Comparison of ENCODE assay signal across 12 mouse cellular contexts in the genomic region with DNA sequence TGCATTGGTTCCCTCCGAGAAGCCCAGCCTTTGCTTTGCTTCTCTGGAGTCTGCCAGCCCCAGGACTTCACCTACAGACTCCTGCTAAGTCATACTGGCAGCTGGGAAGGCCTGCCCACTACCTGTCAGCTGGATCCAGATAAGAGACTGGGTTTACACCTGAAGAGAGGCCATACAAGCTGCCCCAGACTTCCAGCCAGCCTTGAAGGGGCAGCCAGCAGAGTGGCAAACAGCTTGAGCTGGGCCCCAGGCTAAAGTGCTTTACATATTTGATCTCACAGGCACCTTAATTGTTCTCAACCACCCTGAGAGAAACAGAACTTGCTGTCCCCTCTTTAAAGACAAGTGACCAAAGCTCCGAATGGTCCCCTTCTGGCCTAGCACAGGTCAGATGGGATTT. TPM values are rescaled to one million over a fixed set of nuclear protein-coding genes. Genes with fewer than 3 reads are reported as not detected.
DNase-seq lines count a peak whose midpoint lies in the region; ATAC-seq and TF ChIP-seq lines count a peak whose summit lies in the region.
"Had no signal": no experiment of that assay in that cellular context is flagged by ENCODE, and none has a peak within 500 bp of the region (broad histone marks: within the 10 kb centered on the region; RNA-seq: fewer than 3 reads in every experiment).

No protein-coding gene starts in this region.

- no peak for TF ChIP-seq POLR2A in kidney, adult 2 months (IDR thresholded peaks at IDR 0.05; ENCODE audit: low read depth, low read length)
- no peak for TF ChIP-seq POLR2A in MEL (IDR thresholded peaks at IDR 0.05; ENCODE audit: control insufficient read depth in 1 of 2, insufficient read depth in 1 of 2, low read depth in 1 of 2, low read length in 2 of 2, poor library complexity in 1 of 2)

- H3K9ac ChIP-seq in MEL (ENCODE audit: control insufficient read depth, low read depth, low read length, poor library complexity, severe bottlenecking): peak overlapping the region; percentile 95
- peak overlapping the region; percentile 31; the same call in 1 of the 2 replicates for H3K9ac ChIP-seq in liver, embryonic 13.5 days

- no peaks in the 10 kb centered on the region for H3K36me3 ChIP-seq in kidney, adult 2 months (ENCODE audit: control insufficient read depth, insufficient read depth, low read length)
- peaks cover 2 to 52% of the 10 kb centered on the region in 2 experiments; a peak in 3 of 4 replicates for H3K36me3 ChIP-seq in MEL (ENCODE audit: control insufficient read depth in 1 of 2, insufficient read depth in 2 of 2, low read length in 2 of 2)
- no peaks in the 10 kb centered on the region for H3K36me3 ChIP-seq in liver, embryonic 13.5 days

- peaks cover 20% of the 10 kb centered on the region; the same call in 1 of the 2 replicates for H3K4me1 ChIP-seq in kidney, adult 2 months (ENCODE audit: control insufficient read depth, insufficient read depth, low read length)
- peaks cover 36 to 50% of the 10 kb centered on the region in 2 experiments for H3K4me1 ChIP-seq in MEL (ENCODE audit: control insufficient read depth in 1 of 2, insufficient read depth in 2 of 2, low read length in 2 of 2)
- H3K4me1 ChIP-seq in liver, embryonic 13.5 days (replicated peaks): peaks cover 92% of the 10 kb centered on the region

- no peak for TF ChIP-seq CTCF in kidney, adult 2 months (conservative IDR thresholded peaks at IDR 0.05; ENCODE audit: insufficient read depth, insufficient read length, low read depth, low read length)
- TF ChIP-seq CTCF in MEL (IDR thresholded peaks at IDR 0.05 in 2 of 3, conservative IDR thresholded peaks at IDR 0.05 in 1 of 3; ENCODE audit: control insufficient read depth in 1 of 3, insufficient read depth in 1 of 3, low read depth in 2 of 3, low read length in 3 of 3, poor library complexity in 1 of 3, severe bottlenecking in 1 of 3): no peak

- ATAC-seq in liver, embryonic 13.5 days (ENCODE audit: low read depth): no peak
- no peak for ATAC-seq in inflammation-experienced regulatory T-cells, adult 6 months

- H3K27ac ChIP-seq in kidney, adult 2 months (ENCODE audit: insufficient read depth, low read depth, low read length): peak overlapping the region; percentile 61
- H3K27ac ChIP-seq in MEL (ENCODE audit: control insufficient read depth, low read depth, low read length): peak overlapping the region; percentile 1; the same call in 1 of the 2 replicates
- peak overlapping the region; percentile 62 for H3K27ac ChIP-seq in liver, embryonic 13.5 days

- H3K4me2 ChIP-seq in liver, embryonic 13.5 days: peak overlapping the region; percentile 93

- TF ChIP-seq EP300 in MEL (IDR thresholded peaks at IDR 0.05; ENCODE audit: low read depth in 1 of 2, low read length in 2 of 2): no peak

- 40% methylated on average over 2 of the region's 2 CpGs for WGBS in kidney, adult 2 months
- WGBS in liver, embryonic 13.5 days (ENCODE audit: insufficient replicate concordance): 46% methylated on average over 2 of the region's 2 CpGs

- peaks cover 68% of the 10 kb centered on the region for H3K79me2 ChIP-seq in MEL (ENCODE audit: control insufficient read depth, insufficient read depth, low read length, poor library complexity)

- H3K27me3 ChIP-seq in kidney, adult 2 months (replicated peaks; ENCODE audit: control insufficient read depth, insufficient read depth, low read length): no peaks in the 10 kb centered on the region
- no peaks in the 10 kb centered on the region for H3K27me3 ChIP-seq in MEL (ENCODE audit: control insufficient read depth in 1 of 2, insufficient read depth in 2 of 2, low read length in 2 of 2)
- H3K27me3 ChIP-seq in liver, embryonic 13.5 days: no peaks in the 10 kb centered on the region

- no peak for TF ChIP-seq RAD21 in MEL (IDR thresholded peaks at IDR 0.05; ENCODE audit: low read depth, low read length)

- no peak for DNase-seq in kidney, adult 2 months
- no peak for DNase-seq in kidney, postnatal 10 days
- DNase-seq in MEL (ENCODE audit: low read depth, low spot score): no peak
- no peak for DNase-seq in liver, embryonic 13.5 days
- DNase-seq in lung, postnatal 25 days (ENCODE audit: low spot score): peak; percentile 73
- DNase-seq in spleen, postnatal 4 days (ENCODE audit: low spot score in 2 of 2): no peak
- no peak for DNase-seq in right cerebral cortex, postnatal 14 days
- DNase-seq: cerebellum, postnatal 36 days; heart, postnatal 36 days; right cerebral cortex, adult 18-20 months had no signal

- no peak overlapping the region for H3K4me3 ChIP-seq in kidney, adult 2 months (ENCODE audit: insufficient read depth, low read depth, low read length)
- H3K4me3 ChIP-seq in MEL (ENCODE audit: control insufficient read depth in 1 of 2, insufficient read depth in 1 of 2, low read depth in 2 of 2, low read length in 2 of 2): peak overlapping the region; percentile 97 to 99; a peak in 3 of 4 replicates
- peak overlapping the region; percentile 4; the same call in 1 of the 2 replicates for H3K4me3 ChIP-seq in liver, embryonic 13.5 days (replicated peaks)

- H3K9me3 ChIP-seq in MEL (replicated peaks; ENCODE audit: insufficient read depth, low read length): no peaks in the 10 kb centered on the region
- H3K9me3 ChIP-seq in liver, embryonic 13.5 days (replicated peaks): no peaks in the 10 kb centered on the region

TF ChIP-seq in MEL, 35 proteins besides CTCF, POLR2A, EP300 and RAD21:
- TF ChIP-seq CHD2 (IDR thresholded peaks at IDR 0.05; ENCODE audit: low read length): no peak
- no peak for TF ChIP-seq POLR2AphosphoS2 (IDR thresholded peaks at IDR 0.05; ENCODE audit: low read length)
- TF ChIP-seq ZKSCAN1 (IDR thresholded peaks at IDR 0.05; ENCODE audit: low read depth, low read length): no peak
- TF ChIP-seq TBP (IDR thresholded peaks at IDR 0.05; ENCODE audit: low read depth, low read length): no peak
- TF ChIP-seq ZNF384 (IDR thresholded peaks at IDR 0.05; ENCODE audit: low read depth, low read length): no peak
- TF ChIP-seq RCOR1 (IDR thresholded peaks at IDR 0.05; ENCODE audit: low read depth, low read length): no peak
- no peak for TF ChIP-seq ZMIZ1 (IDR thresholded peaks at IDR 0.05; ENCODE audit: low read depth, low read length)
- TF ChIP-seq SMC3 (IDR thresholded peaks at IDR 0.05; ENCODE audit: low read depth, low read length): no peak
- no peak for TF ChIP-seq MAZ (IDR thresholded peaks at IDR 0.05; ENCODE audit: low read depth, low read length)
- TF ChIP-seq MEF2A (IDR thresholded peaks at IDR 0.05; ENCODE audit: extremely low read depth, insufficient replicate concordance, low read depth, low read length, poor library complexity, severe bottlenecking): no peak
- no peak for TF ChIP-seq NELFE (IDR thresholded peaks at IDR 0.05; ENCODE audit: low read depth, low read length)
- no peak for TF ChIP-seq MYC (IDR thresholded peaks at IDR 0.05; ENCODE audit: low read depth, low read length)
- no peak for TF ChIP-seq MAX (IDR thresholded peaks at IDR 0.05; ENCODE audit: low read length)
- TF ChIP-seq ELF1 (IDR thresholded peaks at IDR 0.05; ENCODE audit: low read depth, low read length): no peak
- no peak for TF ChIP-seq ETS1 (IDR thresholded peaks at IDR 0.05; ENCODE audit: low read depth, low read length)
- TF ChIP-seq POLR2AphosphoS5 (IDR thresholded peaks at IDR 0.05; ENCODE audit: borderline replicate concordance, low read depth, low read length): no peak
- TF ChIP-seq E2F4 (IDR thresholded peaks at IDR 0.05; ENCODE audit: borderline replicate concordance, low read depth, low read length): no peak

RNA-seq across cellular contexts. Expression of a gene that starts 3.1 kb away (rescaled TPM):
- polyA plus RNA-seq in kidney, adult 2 months (2012; rRNA removed): 26.7 and 29.4 TPM in 2 replicates
- total RNA-seq in MEL (2012; rRNA removed): 9.6 and 38.3 TPM in 2 replicates
- 10 to 100 TPM in 1 of 2 experiments, not detected in 1; 27.5 TPM for polyA plus RNA-seq in MEL (2012; ENCODE audit: insufficient read depth in 1 of 2, insufficient read length in 2 of 2, low read depth in 1 of 2, low replicate concordance in 2 of 2, missing spikeins in 1 of 2)
- 7.0 TPM in 2 replicates for polyA plus RNA-seq in liver, embryonic 13.5 days (2015; fragmentation: Nextera tagmentation; extraction: Ambion mirVana)
- 1 to 10 TPM in 2 of 3 experiments, under 1 TPM in 1; 0.56 to 4.6 (median 1.9) TPM for polyA plus RNA-seq in inflammation-experienced regulatory T-cells, adult 6 months (2017; shearing (Covaris generic))

RNA-seq across cellular contexts. Expression of a gene that starts 26.2 kb away (rescaled TPM):
- polyA plus RNA-seq in kidney, adult 2 months (2012; rRNA removed): 346 and 485 TPM in 2 replicates
- total RNA-seq in MEL (2012; rRNA removed): 492 and 730 TPM in 2 replicates
- polyA plus RNA-seq in MEL (2012; ENCODE audit: insufficient read depth in 1 of 2, insufficient read length in 2 of 2, low read depth in 1 of 2, low replicate concordance in 2 of 2, missing spikeins in 1 of 2): 100 to 1,000 TPM in 1 of 2 experiments, not detected in 1; 566 TPM
- polyA plus RNA-seq in liver, embryonic 13.5 days (2015; fragmentation: Nextera tagmentation; extraction: Ambion mirVana): 1,559 and 1,572 TPM in 2 replicates
- 100 to 1,000 TPM; 180 to 267 (median 200) TPM for polyA plus RNA-seq in inflammation-experienced regulatory T-cells, adult 6 months (2017; shearing (Covaris generic))

RNA-seq across cellular contexts. Expression of a gene that starts 28.1 kb away (rescaled TPM):
- polyA plus RNA-seq in kidney, adult 2 months (2012; rRNA removed): 22.2 and 32.2 TPM in 2 replicates
- total RNA-seq in MEL (2012; rRNA removed): 110 and 115 TPM in 2 replicates
- 100 to 1,000 TPM in 1 of 2 experiments, not detected in 1; 246 TPM for polyA plus RNA-seq in MEL (2012; ENCODE audit: insufficient read depth in 1 of 2, insufficient read length in 2 of 2, low read depth in 1 of 2, low replicate concordance in 2 of 2, missing spikeins in 1 of 2)
- polyA plus RNA-seq in liver, embryonic 13.5 days (2015; fragmentation: Nextera tagmentation; extraction: Ambion mirVana): 125 and 148 TPM in 2 replicates
- 100 to 1,000 TPM; 288 to 351 (median 317) TPM for polyA plus RNA-seq in inflammation-experienced regulatory T-cells, adult 6 months (2017; shearing (Covaris generic))

RNA-seq across cellular contexts. Expression of a gene that starts 43.5 kb away (rescaled TPM):
- polyA plus RNA-seq in kidney, adult 2 months (2012; rRNA removed): 2.4 and 2.9 TPM in 2 replicates
- total RNA-seq in MEL (2012; rRNA removed): 26.8 and 32.9 TPM in 2 replicates
- polyA plus RNA-seq in MEL (2012; ENCODE audit: insufficient read depth in 1 of 2, insufficient read length in 2 of 2, low read depth in 1 of 2, low replicate concordance in 2 of 2, missing spikeins in 1 of 2): 10 to 100 TPM in 1 of 2 experiments, not detected in 1; 13.4 TPM
- 17.1 and 19.7 TPM in 2 replicates for polyA plus RNA-seq in liver, embryonic 13.5 days (2015; fragmentation: Nextera tagmentation; extraction: Ambion mirVana)
- polyA plus RNA-seq in inflammation-experienced regulatory T-cells, adult 6 months (2017; shearing (Covaris generic)): 10 to 100 TPM; 24.0 to 27.5 (median 27.4) TPM

RNA-seq across cellular contexts. Expression of a gene that starts 56.7 kb away (rescaled TPM):
- 1.4 and 2.2 TPM in 2 replicates for polyA plus RNA-seq in kidney, adult 2 months (2012; rRNA removed)
- not detected in 2 replicates for total RNA-seq in MEL (2012; rRNA removed)
- under 1 TPM in 1 of 2 experiments, not detected in 1; 0.06 TPM for polyA plus RNA-seq in MEL (2012; ENCODE audit: insufficient read depth in 1 of 2, insufficient read length in 2 of 2, low read depth in 1 of 2, low replicate concordance in 2 of 2, missing spikeins in 1 of 2)
- polyA plus RNA-seq in liver, embryonic 13.5 days (2015; fragmentation: Nextera tagmentation; extraction: Ambion mirVana): 0.67 and 0.68 TPM in 2 replicates
- polyA plus RNA-seq in inflammation-experienced regulatory T-cells, adult 6 months (2017; shearing (Covaris generic)): 1 to 10 TPM; 1.5 to 3.7 (median 1.9) TPM
- total RNA-seq: megakaryocyte-erythroid progenitor cell, adult 5-6 weeks had no signal

Comparison
In these comparisons a context has a peak if more than half of its experiments do, and no peak if none do; other contexts are left out.
1. H3K27ac ChIP-seq: peak in every context shown above with its lines; median percentile 62 in liver, embryonic 13.5 days; 61 in kidney, adult 2 months; 1 in MEL.